Mouse (Mus musculus): Measurements from ENCODE around the gene Rnase10.
"Not testable (repeated sequence)": the region's sequence is repeated elsewhere in the genome, so short reads cannot be mapped to it uniquely, and the experiment has no call there.

Rnase10 gene

DNA sequence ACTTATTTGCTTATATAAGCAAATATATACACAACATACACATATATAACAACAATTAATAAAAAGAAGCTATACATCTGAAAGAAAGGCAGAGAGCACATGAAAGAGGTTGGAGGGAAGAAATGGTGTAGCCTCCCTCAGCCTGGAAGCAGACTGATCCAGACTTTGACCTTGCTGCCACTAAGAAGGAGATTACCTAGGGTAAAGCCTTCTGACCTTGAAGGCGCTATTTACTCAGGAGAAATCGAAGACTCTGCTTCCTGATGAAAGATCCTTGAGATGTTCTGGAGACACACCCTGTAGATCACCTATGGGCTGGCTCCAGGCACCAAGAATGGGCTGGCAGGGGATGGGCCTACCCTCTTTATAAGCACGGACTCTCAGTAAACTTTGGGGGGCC, 7.2 kb downstream of the Rnase10 start:
- DNase-seq (ENCODE audit: low spot score): not testable (repeated sequence)

DNA sequence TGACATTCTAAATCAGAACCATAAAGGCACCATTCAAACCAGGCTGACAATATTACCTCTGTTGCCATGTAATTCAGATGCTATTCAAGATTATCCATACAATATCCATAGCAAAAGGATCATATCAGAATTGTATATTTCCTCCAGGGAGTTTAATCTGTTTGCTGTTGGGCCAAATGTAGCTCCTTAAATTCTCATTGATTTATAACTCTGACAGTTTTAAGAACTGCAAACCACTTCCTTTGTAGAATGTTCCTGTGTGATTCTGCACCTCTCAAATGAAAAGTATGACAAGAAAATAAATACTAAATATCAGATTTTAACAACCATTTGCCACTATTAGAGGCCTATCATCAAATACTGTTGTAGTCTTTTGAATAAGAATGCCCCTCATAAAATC, 8.2 kb downstream of the Rnase10 start:
- no peak for DNase-seq (ENCODE audit: low spot score)

DNA sequence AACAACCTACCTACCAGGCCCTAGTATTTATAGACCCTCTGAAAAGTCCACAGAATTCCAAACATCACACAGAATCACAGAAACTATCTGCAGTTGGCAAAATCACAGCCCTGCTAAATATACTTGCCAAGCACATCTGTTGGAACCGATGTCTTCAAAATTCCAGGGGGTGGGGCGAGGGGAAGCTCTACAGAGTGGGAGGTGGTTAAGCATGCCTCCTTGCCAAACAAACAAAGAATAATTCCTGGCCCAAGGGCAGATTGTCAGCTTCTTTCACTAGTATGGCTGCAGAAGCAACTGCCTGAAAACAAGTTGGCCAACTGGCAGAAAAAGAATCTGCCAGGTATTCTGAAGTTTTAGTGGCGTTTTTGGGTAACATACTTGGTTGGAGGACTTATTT, 9.7 kb downstream of the Rnase10 start:
- no peak for DNase-seq (ENCODE audit: low spot score)

DNA sequence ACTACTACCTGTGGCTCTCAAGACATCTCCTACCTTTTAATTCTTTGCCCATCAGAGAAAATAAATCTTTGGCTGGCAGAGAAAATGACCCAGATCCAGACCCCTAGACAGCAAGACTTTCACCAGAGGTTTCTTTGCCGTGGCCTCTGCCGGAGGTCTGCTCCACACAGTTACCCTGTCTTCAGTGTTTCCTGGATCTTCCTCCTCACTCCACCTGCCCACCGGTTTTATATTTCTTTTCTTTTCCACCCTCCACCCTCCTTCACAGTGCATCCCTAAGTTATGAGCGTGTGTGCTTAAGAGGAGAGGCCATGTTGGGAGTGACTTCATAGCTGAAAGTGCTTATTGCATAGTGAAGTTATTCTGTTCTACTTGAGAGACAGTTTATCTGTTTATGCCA, 15.9 kb downstream of the Rnase10 start:
- no peak for DNase-seq (ENCODE audit: low spot score)

DNA sequence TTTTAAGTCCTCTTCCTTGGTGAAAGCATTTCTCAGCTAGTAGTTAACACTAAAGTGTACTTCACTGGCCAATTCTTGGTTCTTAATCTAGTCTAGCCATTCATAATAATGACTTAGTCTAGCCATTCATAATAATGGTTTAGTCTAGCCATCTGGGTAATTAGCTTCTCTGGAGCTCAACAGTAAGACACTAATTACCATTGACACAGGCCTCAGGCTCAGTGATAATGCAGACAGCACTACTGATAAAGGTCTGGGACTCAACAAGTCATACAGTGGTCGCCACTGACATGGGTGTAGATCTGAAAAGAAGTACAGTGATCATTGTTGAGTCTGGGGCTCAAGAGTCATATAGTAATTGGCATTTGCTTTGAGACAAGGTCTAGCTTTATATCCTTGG, 17.3 kb downstream of the Rnase10 start:
- no peak for DNase-seq (ENCODE audit: low spot score)

DNA sequence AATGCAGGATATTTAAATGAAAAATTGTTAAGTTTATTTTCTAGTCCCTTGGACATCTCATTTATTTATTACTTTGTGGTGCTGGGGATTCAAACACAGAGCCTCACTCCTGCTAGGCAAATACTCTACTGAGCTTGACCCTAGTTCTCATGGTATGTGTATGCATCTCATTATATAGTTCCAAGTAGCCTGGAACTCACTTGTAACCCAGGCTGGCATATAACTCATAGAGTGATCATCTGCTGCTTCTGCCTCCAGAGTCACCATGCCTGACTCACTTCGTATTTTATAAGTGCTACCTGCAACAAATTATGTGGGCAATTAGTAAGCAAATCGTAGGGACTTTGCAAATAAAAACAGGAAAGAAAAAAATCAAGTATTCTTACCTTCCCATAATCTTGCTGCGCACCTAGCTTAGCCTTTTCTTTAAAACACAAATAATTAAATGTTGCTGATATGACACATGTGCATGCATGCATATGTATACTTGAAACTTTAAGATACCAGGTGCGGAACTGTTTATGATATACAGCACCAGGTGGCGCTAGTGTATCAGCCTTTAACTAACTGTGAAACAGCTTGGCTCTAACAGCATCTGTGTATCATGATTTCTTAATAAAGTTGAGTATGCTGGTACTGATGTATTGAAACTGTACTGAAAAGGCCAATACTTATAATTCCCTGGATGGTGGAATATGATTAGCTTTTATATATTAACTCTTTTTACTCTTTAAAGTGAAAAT, 19.0 kb downstream of the Rnase10 start:
- DNase-seq (ENCODE audit: low spot score): peak; percentile 89

DNA sequence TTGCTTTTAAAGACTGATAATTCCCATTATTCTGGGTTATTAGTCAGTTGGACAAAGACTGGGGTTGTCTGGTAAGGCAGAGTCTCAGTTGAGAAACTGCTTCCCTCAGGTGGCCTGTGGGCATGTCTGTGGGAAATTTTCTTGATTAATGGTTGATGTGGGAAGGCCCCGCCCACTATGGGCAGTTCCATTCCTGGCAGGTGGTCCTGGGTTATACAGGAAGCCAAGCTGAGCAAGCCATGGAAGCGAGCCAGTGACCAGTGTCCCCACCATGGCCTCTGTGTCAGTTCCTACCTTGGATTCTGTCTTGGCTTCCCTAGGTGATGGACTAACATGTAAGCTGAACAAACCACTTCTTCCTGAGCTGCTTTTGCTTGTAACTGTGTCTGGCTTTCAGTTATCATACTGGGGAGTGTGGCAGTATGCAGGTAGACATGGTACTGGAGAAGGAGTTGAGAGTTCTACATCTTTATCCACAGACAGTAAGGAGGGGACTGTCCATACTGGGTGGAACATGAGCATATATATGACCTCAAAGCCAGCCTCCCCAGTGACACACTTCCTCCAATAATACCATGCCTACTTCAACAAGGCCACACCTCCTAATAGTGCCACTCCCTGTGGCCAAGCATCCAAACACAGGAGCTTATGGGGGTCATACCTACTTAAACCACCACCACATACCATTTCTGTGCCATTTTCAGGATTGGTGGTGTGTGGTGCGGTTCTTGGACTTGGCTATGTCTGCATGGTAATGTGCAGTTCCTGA, 20.0 kb downstream of the Rnase10 start:
- no peak for DNase-seq (ENCODE audit: low spot score)

DNA sequence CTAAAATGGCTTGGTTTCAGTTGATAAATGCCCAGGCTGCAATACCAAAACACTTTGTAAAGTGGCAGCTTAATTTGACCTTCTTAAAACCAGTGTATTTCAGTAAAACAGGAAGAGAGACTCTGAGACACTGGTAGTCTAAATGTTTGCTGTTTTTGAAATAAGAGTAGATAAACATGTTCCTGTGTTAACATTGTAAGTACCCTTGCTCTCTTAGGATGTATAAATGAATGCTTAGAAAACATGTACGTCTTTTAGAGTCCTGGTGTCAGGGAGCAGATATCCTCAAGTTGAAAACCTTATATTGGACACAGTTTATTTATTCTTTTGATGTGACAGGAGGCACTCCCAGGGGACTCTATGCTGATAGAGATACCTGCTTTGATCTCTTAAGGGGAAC, 27.7 kb downstream of the Rnase10 start:
- no peak for DNase-seq (ENCODE audit: low spot score)

DNA sequence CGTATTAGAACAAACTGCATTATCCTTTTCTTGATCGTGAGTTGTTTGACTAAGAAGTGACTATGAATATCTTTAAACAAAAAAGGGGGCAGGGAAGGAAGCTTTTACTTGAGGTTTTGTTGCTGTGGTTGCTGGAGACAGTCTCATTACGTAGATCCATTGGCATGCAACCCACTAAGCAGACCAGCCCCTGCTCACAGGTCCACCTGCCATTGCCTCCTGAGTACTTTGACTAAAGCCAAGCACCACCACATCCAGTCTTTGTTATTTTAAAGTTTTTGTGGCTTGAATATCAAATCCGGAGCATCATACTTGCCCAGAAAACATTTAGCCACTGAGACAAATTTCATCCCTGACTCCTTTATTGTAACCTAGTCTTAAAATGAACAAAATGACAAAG, 28.7 kb downstream of the Rnase10 start:
- DNase-seq (ENCODE audit: low spot score): no peak

DNA sequence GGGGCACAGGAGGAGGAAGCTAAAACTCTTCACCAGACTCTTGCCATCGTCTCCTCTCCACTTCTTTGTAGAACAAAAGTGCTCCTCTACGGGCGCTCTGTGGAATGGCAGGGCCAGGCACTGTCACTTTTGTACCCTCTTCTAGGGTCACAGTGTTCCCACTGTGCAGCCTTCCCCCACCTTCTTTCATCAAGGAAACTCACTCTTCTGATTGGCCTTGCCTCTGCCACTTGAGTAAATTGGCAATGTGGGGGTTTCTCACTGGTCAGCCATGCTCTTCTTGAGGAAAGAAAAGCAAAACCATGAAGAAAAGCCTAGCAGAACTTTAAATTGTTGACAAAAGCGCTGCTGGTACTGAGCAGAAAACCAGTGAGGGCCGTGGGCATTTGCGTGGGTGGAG, 34.2 kb downstream of the Rnase10 start, which contains the start of gene Rnase9:
TSS of gene Rnase9 (minus strand) at position 101 of the 400 bp plus-strand sequence.
- no peak for DNase-seq (ENCODE audit: low spot score)

DNA sequence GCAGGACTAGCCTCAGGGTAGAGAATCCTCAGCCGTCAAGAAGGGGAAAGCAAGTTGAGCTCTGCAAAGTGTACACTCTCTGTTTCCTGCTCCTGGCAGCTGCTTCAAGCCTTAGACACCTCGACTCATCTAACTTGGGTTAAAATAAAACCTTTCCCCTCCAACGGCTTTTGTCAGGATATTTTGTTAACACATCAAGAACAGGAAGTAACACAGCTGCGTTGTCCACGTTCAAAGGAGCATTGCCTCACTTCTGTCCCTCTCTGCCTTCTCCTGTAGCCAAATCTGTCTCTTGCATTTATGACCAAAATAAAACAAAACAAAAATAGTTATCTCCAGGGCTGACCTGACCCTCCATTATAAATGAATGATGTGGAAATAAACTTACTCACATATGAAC, 40.3 kb downstream of the Rnase10 start:
- DNase-seq (ENCODE audit: low spot score): no peak

DNA sequence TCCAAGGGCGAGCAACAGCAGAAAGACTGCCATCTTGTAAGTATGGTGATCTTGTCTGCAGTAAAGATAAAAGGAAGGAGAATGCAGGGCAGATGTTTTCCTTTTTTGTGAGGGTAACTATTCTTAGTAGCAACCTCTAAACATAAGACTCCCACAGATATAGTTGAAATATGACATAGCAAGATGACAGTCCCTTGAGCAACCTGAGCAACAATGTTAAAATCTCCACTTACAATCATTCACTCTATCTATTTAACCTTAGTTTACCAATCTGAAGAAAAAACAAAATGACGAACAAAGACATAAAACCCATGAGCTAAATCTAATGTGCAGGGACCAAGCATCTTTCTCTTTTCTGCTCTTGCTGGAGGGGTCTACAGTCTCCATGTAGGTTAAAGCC, 42.5 kb downstream of the Rnase10 start, which contains the start of gene Rnase11:
TSS of gene Rnase11 (minus strand) at position 101 of the 400 bp plus-strand sequence.
- DNase-seq (ENCODE audit: low spot score): no peak

DNA sequence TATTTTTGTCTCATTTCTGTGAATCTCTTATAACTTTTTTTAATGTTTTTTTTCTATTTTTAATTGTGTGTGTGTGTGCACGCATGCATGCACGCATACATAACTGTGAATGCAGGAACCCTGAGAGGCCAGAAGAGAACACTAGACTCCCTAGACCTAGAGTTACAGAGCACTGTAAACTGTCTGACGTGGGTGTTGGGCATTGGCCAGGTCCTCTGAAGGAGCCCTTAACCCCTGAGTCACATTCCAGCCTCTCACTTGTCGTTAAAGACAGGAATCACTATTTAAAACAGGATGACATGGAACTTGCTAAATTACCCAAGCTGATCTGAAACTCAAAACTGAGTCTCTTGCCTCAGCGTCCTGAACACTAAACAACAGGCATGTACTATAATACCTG, 44.4 kb downstream of the Rnase10 start:
- no peak for DNase-seq (ENCODE audit: low spot score)

DNA sequence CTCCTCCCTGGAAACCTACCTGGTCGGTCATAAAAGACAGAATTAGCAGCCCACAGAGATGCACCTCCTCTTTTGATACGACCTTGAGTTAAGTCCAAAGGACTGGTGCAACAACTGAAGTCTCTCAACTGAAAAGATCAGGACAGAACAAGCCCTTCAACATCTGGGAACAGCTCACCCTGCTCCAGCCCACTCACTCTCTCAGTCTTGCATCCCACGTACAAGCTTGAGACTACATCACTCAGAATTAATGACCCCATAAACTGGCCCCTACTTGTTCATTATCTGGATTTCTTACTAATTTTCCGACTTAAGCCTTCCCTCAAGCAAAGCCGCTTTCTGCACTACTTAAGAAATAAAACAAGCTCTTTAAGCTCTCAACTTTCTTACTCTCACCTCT, 45.6 kb downstream of the Rnase10 start:
- DNase-seq (ENCODE audit: low spot score): no peak

DNA sequence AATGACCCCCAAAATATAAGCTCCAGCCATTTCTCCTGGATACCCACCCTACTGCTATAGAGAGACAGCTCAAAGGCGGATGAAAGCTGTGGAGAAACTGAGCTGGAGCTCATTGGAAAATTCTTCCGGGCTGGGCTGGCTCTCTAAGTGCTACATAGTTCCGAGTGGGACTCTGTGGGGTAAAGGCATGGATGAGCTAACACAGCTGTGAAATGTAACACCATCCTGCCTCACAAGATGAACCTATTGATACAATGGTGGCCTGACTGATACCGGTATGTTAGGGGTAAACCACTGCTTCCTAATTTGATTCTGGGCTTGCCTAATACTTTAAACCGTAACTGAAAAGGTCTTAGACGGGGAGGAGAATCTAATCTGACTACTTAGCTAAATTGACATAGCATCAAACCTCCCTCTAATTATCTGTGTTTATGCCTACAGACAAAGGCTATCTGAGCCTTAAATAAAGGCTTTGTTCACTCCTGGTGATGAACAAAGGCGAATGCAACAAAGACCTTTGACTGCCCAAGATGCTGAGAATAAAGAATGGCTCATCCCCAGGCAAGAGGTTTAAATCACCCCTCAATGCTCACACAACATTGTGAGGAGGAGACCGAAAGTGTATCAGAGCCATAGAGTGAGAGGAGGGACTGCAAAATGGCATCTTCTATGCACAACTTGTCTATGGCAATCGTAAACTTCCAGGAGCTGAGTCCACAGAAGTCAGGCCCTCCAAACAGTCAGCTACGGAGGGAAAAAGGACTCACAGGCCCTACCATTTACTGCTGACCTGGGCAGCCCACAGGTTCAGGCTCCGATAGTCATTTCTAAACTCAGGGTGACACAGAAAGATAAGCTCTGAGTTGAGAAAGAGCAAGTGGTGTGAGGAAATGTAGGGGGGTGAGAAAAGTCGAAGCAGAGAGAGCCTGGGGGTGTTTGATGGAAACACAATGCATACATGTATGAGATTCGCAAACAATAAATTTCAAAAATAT, 47.0 kb downstream of the Rnase10 start:
- peak; percentile 33 for DNase-seq (ENCODE audit: low spot score)

DNA sequence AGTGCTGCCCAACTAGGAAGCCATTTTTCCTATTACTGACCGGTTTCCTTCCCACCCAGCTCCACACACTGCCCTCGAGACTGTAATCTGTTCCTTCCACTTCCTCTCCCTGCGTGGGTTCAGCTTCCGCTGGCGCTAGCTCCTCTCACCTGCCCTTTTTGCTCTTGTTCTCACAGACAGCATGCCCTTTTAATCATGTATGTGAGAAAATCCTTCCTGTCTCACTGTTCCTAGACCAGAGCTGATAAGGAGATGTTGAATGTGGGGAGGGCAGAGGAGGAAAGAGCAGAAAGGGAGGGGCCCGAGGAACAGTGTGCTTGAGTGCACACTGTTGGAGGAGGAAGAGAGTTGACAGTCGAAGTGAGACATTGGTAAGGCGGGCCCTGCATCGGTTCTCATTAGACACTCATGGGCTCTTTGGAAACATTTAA, 49.9 kb downstream of the Rnase10 start, which contains the start of gene Rnase12:
TSS of gene Rnase12 (minus strand) at position 261 of the 431 bp plus-strand sequence.
- no peak for DNase-seq (ENCODE audit: low spot score)

Measured in embryo, embryonic 10 days (tissue).